Mouse (Mus musculus) CH12.LX (cell line): ENCODE data around the gene Hmx1.

Experiments
- CTCF ChIP-seq, 2 experiments: IDR thresholded peaks in 1 of 2; conservative IDR thresholded peaks in 1 of 2; 2 replicates each; pipeline ENCODE4 v1.5.1; 2011 to 2012; ENCODE audit warnings: low read depth in 2 of 2, low read length in 2 of 2, improper control_type of control experiment in 1 of 2, inconsistent platforms in 1 of 2, mild to moderate bottlenecking in 1 of 2, moderate library complexity in 1 of 2
- JUND ChIP-seq: conservative IDR thresholded peaks from 2 replicates; pipeline ENCODE4 v1.6.1; 2011; ENCODE audit warnings: low read depth, low read length, improper control_type of control experiment
- MAFK ChIP-seq: IDR thresholded peaks from 2 replicates; pipeline ENCODE4 v1.6.1; 2011; ENCODE audit warnings: low read length, improper control_type of control experiment; ENCODE audit not compliant: insufficient replicate concordance
- MAX ChIP-seq: IDR thresholded peaks from 2 replicates; pipeline ENCODE4 v1.6.1; 2011; ENCODE audit warnings: low read length, improper control_type of control experiment
- NELFE ChIP-seq: IDR thresholded peaks from 2 replicates; pipeline ENCODE4 v1.6.1; 2011; ENCODE audit warnings: low read depth, low read length, improper control_type of control experiment
- POLR2A ChIP-seq: IDR thresholded peaks from 2 replicates; pipeline ENCODE4 v1.6.1; 2011; ENCODE audit warnings: low read depth, mild to moderate bottlenecking, improper control_type of control experiment, low read length
- POLR2AphosphoS2 ChIP-seq: IDR thresholded peaks from 2 replicates; pipeline ENCODE4 v1.6.1; 2011; ENCODE audit warnings: low read depth, low read length, improper control_type of control experiment
- SMC3 ChIP-seq: IDR thresholded peaks from 2 replicates; pipeline ENCODE4 v1.6.1; 2011; ENCODE audit warnings: low read depth, low read length, improper control_type of control experiment
- ZC3H11A ChIP-seq: IDR thresholded peaks from 2 replicates; pipeline ENCODE4 v1.6.1; 2012; ENCODE audit warnings: low read depth, mild to moderate bottlenecking, inconsistent platforms, low read length, improper control_type of control experiment

GRCm38 (mm10) chr5:35398310-35398910 is 9.5 kb downstream of the Hmx1 start:
- TF ChIP-seq CTCF (conservative IDR thresholded peaks at IDR 0.05 in 1 of 2, IDR thresholded peaks at IDR 0.05 in 1 of 2; ENCODE audit: low read depth in 2 of 2, low read length in 2 of 2) (no peak), MAFK (no peak), SMC3 (no peak), POLR2A (no peak), POLR2AphosphoS2 (no peak), NELFE (no peak), JUND (no peak), MAX (no peak), ZC3H11A (no peak)
